Mouse (Mus musculus) heart, postnatal 25 days (tissue): ENCODE data around the gene Ttc22. TPM values are rescaled to one million over a fixed set of nuclear protein-coding genes. Genes with fewer than 3 reads are reported as not detected.

Experiments
- DNase-seq: peaks from one replicate; pipeline ENCODE4 v3.0.0; 2022; ENCODE audit warnings: low spot score
- intact Hi-C: fragments of 180-260 bp; cut with DNase I; formaldehyde crosslinking; loops from one replicate; pipeline ENCODE4 v1.15.1; 2025
- total RNA-seq, 2 experiments: library from RNA; stranded (reverse); gene quantifications; 2 replicates each; pipeline ENCODE4 v1.2.3; 2021

Gene Ttc22
- under 1 TPM in 1 of 2 experiments, not detected in 1; 0.08 TPM for total RNA-seq

DNA sequence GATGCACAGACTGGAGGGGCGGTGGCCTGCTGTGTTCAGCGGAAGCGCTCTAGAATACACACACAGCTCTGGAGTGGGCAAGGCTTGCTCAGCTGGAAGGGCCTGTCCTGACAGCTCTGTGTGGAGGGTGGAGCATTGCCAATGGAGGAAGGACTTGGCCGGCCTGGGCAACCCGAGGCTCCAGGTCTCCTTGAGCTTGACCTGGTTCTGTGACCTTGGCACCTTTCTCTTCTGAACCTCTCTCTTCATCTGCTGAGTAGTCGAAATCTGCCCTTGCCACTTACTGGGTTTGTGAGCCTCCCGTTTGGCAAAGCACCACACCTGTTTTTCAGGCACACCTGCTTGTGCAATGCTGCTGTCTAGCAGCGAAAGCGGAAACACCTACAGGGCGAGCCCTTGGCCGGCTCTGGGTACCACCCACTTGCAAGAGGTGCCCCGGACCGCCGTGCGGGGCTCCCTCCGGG lies at the start of gene Ttc22:
Ttc22 (plus strand) TSS at position 403 of the 464 bp plus-strand sequence.
- intact Hi-C loops: no loop called here
- no peak for DNase-seq

DNA sequence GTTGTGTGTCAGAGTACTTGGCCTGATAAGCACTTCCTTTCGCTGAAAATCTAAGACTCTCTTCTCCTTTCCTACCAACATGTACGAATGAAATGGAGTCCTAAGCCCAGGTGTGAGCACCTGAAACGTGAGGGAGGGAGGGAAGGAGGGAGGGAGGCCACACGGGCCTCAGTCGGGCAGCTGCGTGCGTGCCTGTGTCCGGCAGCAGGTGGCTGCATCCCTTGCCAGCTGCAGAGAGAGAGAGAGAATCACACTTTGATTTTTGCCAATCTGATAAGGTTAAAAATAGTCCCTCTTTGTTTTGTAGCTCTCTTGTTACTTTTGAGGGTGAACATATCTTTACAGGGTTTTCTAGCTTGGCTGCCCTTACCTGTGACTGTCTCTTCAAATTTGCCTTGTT lies 47.2 kb upstream of the Ttc22 start:
- no peak for DNase-seq
- intact Hi-C loops: no loop called here

DNA sequence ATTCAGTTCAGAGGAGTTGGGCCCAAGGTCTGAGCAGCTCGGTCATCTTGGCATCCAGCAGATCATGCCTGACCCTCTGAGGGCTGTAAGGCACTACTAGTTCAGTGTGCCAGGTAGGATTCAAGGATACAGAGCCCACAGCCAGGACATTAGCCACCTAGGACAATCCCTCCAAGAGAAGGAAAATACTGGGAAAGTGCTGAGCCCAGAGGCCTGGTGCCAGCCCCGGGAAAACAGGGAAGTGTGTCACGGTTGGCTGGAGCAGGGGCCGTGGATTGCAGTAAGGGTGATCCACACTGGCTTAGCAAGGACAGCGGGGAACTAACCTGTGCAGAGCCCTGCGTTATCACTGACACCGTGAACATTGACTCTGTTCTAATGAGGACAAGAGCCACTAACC lies 44.7 kb upstream of the Ttc22 start:
- DNase-seq: no peak

DNA sequence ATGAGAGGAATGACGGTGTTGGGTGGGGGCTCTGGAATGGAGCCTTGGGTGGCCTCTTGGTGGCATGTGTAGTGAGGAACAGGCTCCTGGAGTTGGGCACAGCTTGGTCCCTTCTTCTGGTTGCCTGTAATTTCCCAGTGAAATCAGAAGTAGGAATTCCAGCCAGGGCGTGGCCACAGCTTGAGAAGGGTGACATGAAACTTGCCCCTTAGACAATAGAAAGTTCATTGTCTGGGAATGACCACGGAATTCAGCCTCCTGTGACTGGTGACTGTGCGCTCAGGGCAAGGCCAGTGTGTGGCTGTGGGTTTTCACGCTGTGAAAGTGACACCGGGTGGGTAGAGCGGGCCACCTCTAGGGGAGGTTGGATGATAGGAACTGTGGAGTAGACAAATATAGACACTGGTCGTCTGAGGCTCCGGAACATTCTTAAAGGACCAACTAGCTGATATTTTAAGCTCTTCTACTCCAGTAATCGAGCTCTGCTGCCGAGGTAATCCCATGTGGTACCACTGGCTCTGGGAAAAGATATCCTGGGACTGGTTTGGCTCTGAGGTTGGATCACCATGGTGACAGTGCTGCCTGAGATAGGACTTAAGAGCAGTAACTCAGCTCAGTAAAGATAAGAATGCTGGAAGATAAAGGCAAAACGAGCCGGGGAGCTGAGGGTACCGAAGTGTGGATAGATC lies 40.9 kb upstream of the Ttc22 start:
- no peak for DNase-seq
- intact Hi-C loops: no loop called here

More for the DNA sequence above, 44.7 kb upstream of the Ttc22 start:
- intact Hi-C loops: no loop called here

DNA sequence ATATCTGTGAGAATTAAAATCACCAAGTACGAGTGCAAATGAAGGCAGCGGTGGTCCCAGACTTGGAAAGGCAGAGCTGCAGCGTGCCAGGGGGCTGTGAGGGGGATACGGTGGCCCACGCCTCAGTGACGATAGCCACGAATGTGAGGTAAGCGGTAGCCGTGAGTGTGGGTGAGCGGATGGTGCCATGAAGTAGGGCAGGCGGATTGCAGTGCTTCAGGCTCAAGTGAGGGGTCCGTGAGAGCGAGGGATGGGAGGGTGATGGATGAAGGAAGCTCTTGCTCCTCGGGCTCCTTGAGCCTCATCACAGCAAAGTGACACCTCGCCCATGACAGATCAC lies 40.4 kb upstream of the Ttc22 start:
- intact Hi-C loops: no loop called here
- no peak for DNase-seq

DNA sequence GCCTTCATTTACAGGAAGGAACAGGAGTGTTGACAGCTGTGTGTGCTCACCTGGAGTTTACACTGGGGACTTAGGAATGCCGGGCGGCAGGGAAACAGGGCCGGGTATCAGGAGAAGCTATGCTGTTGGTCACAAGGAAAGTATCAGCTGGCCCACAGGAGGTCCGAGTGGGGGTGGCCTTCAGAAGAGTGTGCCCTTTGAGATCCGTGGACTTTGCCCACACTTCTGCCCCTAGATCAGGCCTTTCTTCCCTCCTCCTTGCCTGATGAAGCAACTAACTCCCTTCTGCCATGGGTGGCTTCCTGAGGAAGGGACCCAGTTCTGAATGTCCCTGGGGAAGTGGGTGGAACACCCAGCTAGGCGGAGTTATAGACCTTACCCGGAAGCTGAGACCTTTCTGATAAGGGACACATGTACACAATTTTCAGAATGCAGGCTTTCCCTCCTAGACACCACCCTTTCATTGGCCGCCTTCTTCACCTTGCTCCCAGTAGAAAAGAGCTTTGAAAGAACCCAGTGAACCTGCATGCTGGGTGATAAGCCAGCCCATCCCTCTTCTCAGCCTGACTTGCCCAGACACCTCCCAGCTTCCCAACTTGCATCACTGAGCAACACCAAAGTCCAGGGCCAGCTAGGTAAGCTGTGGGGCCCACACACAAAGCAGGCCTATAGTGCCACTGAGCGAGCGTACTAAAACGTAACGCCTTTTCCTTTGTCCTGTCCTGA lies 39.6 kb upstream of the Ttc22 start:
- intact Hi-C loops: no loop called here
- no peak for DNase-seq

DNA sequence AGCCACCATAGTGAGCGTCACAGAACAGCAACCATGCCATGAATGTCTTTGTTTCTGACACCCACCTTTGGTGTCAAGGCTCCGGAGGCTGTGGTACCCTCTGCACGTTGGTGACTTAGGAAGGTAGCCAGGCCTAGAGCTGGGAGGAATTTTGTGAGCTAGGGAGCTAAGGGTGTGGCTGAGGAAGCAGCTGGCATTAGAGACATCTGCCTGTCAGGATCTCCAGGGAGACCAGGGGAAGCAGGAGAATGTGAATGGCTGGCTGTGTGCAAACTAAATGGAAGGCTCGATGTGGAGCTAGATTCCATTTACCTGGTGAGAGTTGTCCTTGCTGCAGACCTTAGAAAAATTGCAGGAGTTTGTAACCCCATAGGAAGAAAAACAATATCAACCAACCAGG lies 37.6 kb upstream of the Ttc22 start:
- intact Hi-C loops: no loop called here
- DNase-seq: no peak

DNA sequence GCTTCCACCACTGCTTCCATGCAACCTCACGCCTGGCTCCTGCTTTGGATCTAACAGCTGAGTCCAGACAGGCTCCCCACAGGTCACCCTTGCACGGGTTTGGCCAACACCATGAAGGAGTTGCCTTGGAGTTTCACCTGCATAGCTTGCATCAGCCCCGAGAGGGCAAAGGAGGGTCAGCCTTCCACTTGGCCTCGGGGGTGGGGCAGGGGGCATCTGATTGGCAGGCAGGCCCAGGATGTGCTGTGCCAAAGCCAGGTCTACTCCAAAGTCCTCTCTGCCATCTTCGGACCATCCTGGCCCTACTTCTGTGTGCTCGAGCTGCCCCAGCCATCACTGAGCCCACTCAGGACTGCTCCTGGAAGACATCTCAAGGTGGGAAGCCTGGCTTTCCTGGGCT lies 35.2 kb upstream of the Ttc22 start:
- DNase-seq: no peak

DNA sequence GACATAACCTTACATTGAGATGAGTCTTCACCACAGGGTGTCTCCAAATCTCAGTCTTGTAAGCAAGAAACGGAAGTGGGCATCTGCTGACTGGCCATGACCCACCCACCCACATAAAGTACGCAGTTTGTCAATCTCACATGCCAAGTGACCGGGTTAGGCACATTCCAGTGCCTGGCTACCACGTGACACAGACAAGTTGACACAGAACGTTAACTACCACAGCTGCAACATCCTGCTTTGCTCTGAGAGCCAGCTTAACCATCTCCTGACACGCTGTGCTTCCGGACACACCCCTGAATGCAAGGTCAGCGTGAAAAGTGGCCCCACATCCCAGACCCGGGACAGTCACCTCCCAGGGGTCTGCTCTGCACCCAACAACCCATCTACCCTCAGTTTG lies 32.1 kb upstream of the Ttc22 start:
- intact Hi-C loops: no loop called here
- no peak for DNase-seq

More for the DNA sequence above, 35.2 kb upstream of the Ttc22 start:
- intact Hi-C loops: no loop called here

DNA sequence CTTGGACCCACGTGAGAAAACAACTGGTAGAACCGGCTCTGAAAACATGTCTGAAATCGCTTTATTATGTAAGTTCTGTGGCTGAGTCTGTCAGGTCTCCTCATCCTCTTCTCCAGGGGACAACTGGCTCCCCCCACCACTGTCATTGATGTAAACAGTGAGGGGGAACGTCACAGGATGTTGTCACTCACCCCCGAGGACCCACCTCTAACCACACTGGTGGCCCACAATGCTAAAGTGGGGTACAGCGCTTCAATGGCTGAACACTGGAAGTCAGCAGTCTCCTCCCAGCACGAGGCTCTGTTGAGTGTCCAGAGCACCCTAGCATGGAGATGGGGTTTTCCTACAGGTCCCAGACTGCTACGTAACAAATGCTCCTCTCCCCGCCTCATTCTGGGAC lies 31.4 kb upstream of the Ttc22 start:
- intact Hi-C loops: no loop called here

DNA sequence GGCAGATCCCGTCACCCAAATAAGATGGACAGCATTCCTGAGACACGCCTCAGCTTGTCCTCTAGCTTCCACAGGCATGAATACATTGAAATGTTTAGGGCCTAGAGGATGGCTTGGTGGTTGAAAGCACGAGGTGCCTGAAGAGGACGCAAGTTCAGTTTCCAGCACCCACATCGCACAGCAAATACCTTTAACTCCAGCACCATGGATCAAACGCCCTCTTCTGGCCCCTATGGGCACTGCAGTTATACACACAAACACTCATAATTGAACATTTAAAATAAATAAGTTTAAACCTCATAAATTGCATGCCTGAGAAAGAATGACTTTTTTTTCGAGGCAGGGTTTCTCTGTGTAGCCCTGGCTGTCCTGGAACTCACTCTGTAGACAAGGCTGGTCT lies 28.6 kb upstream of the Ttc22 start:
- no peak for DNase-seq
- intact Hi-C loops: no loop called here

More for the DNA sequence above, 31.4 kb upstream of the Ttc22 start:
- DNase-seq: no peak

DNA sequence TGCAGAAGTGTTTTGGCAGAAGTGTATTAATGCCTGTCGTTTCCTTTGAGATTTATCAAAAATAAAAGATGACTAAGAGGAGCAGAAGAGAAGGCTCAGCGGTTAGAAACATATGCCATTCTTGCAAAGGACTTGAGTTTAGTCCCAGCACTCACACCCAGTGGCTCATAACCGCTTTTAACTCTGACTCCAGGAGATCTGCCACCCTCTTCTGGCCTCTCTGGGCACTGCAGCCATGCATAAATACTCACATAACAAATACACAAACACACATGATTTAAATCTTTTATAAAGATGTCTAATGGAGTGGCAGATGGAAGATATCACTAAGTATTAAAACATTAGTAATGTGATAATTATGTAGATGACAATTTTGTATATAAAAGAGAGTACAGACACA lies 26.0 kb upstream of the Ttc22 start:
- intact Hi-C loops: no loop called here
- DNase-seq: no peak

DNA sequence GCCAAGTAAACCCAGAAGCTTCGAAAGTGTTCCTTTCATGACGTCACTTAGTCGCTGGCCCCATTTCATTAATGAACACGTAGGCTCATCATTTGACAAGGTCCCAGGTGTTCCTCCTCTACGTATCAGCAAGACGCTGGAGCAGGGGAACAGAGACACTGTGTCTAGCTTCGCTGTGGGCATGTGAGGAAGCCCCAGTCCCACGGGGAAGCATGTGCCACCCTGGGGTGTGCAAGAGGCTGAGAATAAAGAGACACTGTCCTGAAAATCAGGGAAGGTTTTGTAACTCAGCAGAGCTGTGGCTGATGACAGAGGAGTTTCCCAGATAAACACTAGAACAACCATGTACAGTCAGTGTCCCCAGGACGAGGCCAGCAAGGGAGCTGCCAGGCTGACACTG lies 25.2 kb upstream of the Ttc22 start:
- intact Hi-C loops: no loop called here
- DNase-seq: no peak

DNA sequence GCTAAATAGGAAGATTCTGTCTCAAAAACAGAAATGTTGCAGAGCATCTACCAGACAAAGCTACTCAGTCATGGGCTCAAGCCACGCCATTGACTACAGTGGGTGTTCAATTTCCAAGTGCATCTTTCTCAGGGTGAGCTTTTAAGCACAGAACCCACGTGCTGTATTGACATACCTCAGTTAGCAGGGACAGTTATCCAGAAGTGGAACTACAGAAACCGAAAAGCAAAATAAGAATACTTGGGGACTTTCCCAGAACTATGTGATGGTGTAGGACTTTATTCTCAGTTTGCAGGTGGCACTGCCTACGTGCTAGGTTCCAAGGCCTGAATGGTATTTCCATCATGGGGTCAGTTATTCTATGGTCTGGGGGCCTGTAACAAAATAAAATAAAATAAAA lies 24.5 kb upstream of the Ttc22 start:
- no peak for DNase-seq
- intact Hi-C loops: no loop called here

DNA sequence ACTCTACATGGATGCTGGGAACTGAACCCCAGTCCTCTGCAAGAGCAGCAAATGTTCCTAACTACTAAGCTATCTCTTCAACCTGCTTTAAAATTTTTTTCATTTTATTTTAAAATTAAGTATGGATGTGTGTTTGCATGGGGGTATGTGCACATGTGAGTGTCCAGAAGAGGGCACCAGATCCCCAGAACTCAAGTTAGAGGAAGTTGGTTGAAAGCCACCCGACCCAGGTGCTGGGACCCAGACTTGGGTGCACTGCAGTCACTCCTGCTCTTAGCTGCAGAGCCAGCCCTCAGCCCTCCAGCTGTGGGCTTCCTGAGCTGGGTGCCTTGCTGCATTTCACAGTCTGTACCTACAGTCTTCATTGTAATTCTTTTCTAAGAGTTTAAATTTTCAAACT lies 22.8 kb upstream of the Ttc22 start:
- intact Hi-C loops: no loop called here
- no peak for DNase-seq

DNA sequence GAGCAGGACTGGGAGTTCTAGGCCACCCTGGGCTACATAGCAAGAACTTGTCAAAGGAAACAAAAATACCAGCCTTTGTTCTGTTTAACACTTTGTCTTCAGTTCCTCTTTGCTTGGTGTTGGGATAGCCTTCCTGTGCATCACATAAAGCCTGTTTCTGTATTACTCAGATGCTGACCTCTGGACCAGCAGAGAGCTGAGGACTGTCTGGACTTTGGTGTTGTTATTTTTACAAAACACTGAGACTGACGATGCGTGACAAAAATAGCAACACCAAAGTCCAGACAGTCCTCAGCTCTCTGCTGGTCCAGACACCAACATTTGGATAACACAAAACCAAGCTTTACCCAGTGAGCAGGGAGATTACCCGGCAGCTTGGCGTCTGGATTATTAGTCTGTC lies 21.5 kb upstream of the Ttc22 start:
- intact Hi-C loops: no loop called here
- no peak for DNase-seq

DNA sequence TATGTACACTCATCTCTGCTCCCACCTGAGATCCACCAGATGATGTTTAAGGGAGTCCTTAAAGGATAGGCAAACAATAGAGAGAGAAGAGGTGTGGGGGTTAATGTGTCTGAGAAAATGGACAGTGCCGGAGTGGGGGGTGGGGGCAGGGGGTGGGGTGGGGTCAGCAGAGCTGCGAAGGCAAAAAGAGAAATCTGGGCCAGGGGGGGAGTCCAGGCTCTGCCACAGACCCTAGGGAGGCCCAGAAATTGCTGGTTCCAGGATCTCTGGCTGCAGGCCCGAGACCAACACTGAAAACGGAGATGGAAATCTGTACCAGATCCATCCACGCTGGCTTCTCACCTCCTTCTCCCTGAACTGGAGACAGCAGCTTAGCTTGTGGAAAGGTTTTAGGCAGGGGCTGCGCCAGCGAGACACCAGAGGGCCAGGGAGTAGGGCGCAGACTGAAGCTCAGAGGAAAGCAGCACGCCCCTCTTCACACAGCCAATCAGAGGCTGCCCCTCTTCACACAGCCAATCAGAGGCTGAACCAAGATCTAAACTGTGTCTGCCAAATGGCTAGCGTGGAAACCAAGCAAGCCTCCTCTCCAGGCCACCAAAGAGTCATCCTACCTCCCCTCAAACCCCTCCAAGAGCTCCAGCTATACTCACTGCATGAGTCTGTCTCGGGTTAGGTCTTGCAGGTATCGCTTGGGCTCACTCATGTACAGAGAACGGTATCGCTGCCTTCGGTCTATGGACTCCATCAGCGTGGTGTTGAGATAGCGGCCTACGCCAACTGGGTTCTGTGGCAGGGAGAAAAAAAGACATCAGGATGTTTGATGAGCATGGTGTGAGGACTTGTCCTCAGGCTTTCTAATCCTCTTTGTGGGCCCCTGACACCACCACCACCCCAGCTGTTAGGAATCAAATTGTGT lies 15.3 kb upstream of the Ttc22 start:
- intact Hi-C loops: no loop called here
- no peak for DNase-seq

DNA sequence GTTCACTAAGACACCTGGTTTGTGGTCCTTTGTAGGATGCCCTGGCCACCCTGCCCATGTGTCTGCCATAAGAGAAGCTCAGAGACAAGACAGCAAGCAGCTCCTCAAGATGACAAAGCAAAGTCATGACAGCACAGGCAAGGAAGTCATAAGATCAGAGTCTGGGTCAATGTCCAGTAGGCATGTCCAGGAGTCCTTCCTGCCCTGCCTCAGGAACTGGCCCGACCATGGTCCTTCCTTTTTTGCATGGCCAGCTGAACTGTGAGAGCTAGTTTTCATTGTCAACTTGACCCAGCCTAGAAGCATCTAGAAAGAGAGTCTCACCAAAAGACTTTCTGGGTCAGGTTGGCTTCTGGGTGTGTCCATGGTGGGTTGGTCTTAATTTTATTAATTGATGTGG lies 14.3 kb upstream of the Ttc22 start:
- no peak for DNase-seq
- intact Hi-C loops: no loop called here

DNA sequence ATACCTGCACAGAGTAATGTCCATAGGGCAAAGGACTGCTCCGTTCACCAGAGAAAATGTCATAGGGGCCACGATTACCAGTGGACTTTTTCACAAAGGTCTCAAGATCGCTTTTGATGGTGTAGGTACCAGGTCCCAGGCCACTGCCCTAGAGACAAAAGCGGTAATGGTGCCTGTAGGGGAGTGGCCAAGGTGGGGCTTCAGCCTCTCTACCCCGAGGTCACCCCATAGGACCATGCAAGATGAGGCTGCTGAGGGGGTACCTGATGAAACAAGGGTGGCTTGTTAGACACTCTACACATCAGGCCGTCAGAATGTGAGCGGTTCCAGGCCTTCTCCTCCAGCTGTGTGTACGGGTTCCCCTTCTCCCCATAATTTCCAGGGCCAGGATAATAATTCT lies 9.1 kb upstream of the Ttc22 start:
- DNase-seq: no peak
- intact Hi-C loops: loop anchor here (5.0 kb wide), 1 partner anchor 549 kb away; no protein-coding TSS in a partner anchor

DNA sequence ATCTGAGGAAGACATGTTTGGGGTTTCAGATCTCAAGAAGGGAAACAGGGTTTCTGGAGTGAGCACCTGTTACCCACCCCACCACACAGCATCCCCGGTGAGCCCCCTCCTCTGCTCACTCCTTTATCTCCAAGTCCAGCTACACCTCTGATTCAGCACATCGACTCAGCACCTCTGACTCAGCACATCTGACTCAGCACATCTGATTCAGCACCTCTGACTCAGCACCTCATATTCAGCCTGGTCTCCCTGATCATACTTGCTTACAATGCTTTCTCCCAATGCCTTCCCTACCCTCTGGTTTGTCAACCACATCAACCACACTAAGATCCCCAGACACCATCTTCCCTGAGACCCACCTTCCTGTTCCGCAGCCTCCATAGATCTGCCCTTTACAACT lies 8.7 kb upstream of the Ttc22 start:
- DNase-seq: no peak
- intact Hi-C loops: loop anchor here (5.0 kb wide), 1 partner anchor 549 kb away; no protein-coding TSS in a partner anchor
